Mouse (Mus musculus) cerebellum, adult (tissue): ENCODE data around the gene St3gal3.

Source experiments
- ATAC-seq: cut with Nextera tagmentation; 2 replicates; pipeline ENCODE4 v1.9.2; 2017; ENCODE audit warnings: mild to moderate bottlenecking, moderate library complexity, mixed read lengths; ENCODE audit not compliant: insufficient number of reproducible peaks, low FRiP score, low TSS enrichment

The St3gal3 gene

GRCm38 (mm10) chr4:118059816-118060475 lies 74.8 kb downstream of the St3gal3 start:
- no peak for ATAC-seq

GRCm38 (mm10) chr4:118058116-118058677 lies 76.5 kb downstream of the St3gal3 start:
- no peak for ATAC-seq

GRCm38 (mm10) chr4:118057076-118057475 lies 77.6 kb downstream of the St3gal3 start:
- no peak for ATAC-seq

- no peak for ATAC-seq
These were observed 80.1 kb downstream of the St3gal3 start for GRCm38 (mm10) chr4:118054615-118055014.

- no peak for ATAC-seq
These were observed 80.8 kb downstream of the St3gal3 start for GRCm38 (mm10) chr4:118053904-118054303.

GRCm38 (mm10) chr4:118049606-118050302 lies 85.0 kb downstream of the St3gal3 start:
- no peak for ATAC-seq

GRCm38 (mm10) chr4:118044510-118044909 lies 90.2 kb downstream of the St3gal3 start:
- ATAC-seq = no peak

- ATAC-seq = no peak
These were observed 91.2 kb downstream of the St3gal3 start for GRCm38 (mm10) chr4:118043331-118044002.

- no peak for ATAC-seq
These were observed 91.9 kb downstream of the St3gal3 start for GRCm38 (mm10) chr4:118042671-118043320.

GRCm38 (mm10) chr4:118041145-118041544 lies 93.6 kb downstream of the St3gal3 start:
- ATAC-seq = no peak

GRCm38 (mm10) chr4:118040650-118041049 lies 94.1 kb downstream of the St3gal3 start:
- ATAC-seq = no peak

GRCm38 (mm10) chr4:118039964-118040363 lies 94.8 kb downstream of the St3gal3 start:
- no peak for ATAC-seq

- ATAC-seq = no peak
These were observed 96.7 kb downstream of the St3gal3 start for GRCm38 (mm10) chr4:118038023-118038422.

- ATAC-seq = no peak
These were observed 97.3 kb downstream of the St3gal3 start for GRCm38 (mm10) chr4:118037406-118037805.

GRCm38 (mm10) chr4:118036531-118036930 lies 98.2 kb downstream of the St3gal3 start:
- ATAC-seq = no peak

- no peak for ATAC-seq
These were observed 99.6 kb downstream of the St3gal3 start for GRCm38 (mm10) chr4:118035090-118035489.

- ATAC-seq = no peak
These were observed 101.7 kb downstream of the St3gal3 start for GRCm38 (mm10) chr4:118033026-118033425.

GRCm38 (mm10) chr4:118031776-118032170 lies 102.9 kb downstream of the St3gal3 start:
- ATAC-seq = no peak

- ATAC-seq = no peak
These were observed 103.5 kb downstream of the St3gal3 start for GRCm38 (mm10) chr4:118031132-118031775.

GRCm38 (mm10) chr4:118030330-118030729 lies 104.4 kb downstream of the St3gal3 start:
- ATAC-seq = no peak
